Mouse (Mus musculus) natural killer cell, adult 2 months (primary cell): ENCODE measurements at regions not wholly inside any gene's neighbourhood (a gene's known extent, or its start where the extent isn't known, plus 50 kb on each side); places are given as distances from the start of the nearest gene placed in this dataset.

Experiments used
- DNase-seq, 2 experiments: peaks; one replicate each; pipeline ENCODE4 v3.0.0; 2022; ENCODE audit warnings: low spot score in 2 of 2

DNA sequence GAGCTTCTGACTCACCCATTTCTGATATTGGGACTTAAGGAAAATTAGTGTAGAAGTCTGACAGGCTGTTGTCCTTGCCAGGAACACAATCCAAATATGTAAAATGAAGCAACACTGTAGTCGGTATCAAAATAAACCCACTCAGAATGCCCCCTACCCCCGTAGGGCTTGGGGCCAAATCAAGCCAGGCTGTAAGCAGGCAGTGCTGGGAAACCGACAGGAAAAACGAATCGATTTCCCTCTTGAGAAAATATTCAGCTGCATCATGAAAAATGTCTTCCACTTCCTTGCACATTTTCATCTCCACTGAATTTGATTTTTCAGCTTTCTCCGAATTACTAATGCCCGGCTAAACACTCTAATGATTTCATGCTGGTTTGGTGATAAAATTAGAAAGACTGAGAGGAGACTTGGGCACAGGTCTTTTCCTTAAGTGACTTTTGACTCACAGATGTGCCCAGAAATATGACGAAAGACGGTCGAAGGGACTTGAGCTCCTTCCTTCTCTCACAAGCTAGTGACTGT is 485.7 kb downstream of the Fat4 start:
- DNase-seq, result no peak

DNA sequence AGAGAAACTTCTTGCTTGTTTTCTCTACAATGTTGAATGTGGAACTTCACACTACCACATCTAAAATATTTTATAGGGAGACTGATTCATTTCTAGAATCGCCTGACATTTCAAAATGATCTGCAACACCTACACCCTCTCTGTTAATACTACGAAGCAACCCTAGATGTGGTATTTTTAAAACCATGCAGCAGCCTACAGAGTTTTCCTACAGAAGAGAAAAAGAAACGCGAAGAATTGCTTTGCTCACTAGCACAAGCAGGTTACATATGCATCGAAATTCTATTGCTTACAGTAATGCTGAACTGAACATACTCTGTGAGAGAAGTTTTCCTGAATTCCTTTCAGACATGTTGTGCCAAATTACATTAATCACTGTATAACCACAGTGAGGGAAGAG is 488.7 kb downstream of the Fat4 start:
- no peak for DNase-seq

DNA sequence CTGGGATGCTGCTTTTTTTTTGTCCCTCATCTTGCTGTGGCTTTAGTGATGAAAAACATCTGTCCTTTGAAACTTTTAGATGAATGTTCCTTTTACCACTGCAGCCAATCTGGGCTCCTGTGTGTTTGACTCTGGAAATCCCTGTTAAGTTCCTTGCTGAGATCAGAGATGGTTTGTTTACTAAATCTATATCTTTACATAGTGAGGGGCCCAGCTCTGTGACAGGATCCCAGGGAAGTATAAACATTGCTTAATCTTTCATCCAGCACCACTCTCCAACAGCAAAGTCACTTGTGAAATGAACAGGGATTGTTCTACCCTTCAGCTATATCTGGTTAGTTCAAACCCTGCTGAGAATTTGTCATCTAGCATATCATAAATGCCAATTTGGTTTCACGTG is 501.8 kb downstream of the Fat4 start:
- DNase-seq, result no peak

DNA sequence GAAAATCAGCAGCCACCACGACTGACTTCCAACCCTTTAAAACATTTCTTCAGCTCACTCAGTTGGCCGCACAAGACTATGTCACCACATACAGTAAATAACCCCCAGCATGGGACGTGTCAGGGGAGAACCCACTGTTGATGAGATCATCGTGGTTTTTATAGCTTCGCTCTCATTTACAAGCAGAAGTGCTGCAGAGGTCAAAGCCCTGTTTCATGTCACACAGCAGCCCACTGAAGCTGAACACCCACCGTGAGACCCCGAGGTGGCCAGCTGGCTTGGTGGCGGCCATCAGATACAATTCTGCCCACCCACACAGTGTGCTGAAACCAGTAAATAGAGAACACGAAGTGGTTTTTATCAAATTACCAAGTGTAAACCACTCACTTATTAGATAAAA is 503.7 kb downstream of the Fat4 start:
- no peak for DNase-seq

DNA sequence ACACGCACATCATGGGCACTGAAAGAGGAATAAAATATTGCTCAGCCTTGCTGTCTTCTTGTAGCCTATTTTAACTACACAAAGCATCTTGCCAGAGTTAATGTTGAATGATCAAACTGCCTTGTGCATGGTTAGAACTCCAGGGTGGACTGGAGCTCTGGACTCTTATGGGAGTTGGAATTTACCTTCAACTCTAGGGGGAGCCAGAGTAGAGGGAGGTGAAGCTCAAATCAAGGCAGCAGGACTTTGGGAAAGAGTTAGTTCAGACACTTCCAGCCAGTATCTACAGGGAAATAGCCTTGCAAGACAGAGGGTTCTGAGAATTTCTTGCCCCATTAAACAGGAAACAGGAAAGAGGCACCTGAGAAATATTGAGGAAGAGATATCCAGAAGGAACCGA is 505.3 kb downstream of the Fat4 start:
- no peak for DNase-seq

DNA sequence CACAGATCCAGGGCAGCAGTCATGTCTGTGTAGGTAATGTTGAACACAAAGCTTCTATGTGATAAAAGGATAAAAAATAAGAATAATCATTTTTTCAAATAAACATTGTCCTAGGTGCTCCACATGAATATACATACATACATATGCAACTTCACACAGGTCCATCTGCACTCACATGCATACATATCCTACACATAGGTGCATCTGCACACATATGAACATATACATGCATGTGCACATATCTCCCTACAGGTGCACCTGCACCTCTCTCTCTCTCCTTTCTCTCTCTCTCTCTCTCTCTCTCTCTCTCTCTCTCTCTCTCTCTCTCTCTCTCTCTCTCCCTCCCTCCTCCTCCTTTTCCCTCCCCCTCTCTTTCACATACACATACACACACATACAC is 509.9 kb downstream of the Fat4 start:
- DNase-seq, result no peak

DNA sequence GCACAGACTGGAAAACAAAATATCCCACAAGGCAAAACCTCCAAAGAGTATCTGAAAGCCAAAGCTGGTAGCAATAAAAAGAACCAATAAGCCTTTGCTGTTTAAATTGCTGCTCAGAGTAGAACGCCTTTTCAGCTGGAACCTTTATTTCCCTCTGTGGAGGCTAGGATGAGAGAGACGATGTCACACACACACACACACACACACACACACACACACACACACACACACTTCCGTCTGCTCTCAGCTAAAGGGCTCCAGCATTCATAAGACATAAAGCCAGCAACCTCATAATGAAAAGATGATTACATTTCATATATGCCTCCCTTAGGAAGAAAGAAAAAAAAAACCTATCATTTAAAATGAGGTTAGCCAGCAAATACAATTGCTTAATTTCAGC is 510.5 kb downstream of the Fat4 start:
- DNase-seq, result no peak

DNA sequence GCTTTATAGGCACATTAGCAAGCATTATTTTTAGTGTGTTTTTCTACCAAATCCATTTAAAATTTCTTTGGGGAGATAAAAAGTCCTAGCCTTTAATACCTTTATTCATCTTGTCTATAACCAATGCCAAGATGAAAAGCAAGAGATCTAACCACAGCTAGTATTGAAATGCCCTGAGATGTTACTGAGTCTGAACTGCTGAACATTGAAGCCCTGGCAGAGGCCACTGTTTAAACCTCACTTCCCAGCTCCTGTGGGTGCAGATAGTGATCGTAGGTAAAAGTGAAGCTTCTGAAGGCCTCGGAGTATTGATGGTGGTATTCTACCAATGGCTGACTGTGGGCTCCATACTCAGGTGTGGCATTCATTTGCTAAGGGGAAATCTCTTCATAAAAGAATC is 510.9 kb downstream of the Fat4 start:
- DNase-seq, result no peak

DNA sequence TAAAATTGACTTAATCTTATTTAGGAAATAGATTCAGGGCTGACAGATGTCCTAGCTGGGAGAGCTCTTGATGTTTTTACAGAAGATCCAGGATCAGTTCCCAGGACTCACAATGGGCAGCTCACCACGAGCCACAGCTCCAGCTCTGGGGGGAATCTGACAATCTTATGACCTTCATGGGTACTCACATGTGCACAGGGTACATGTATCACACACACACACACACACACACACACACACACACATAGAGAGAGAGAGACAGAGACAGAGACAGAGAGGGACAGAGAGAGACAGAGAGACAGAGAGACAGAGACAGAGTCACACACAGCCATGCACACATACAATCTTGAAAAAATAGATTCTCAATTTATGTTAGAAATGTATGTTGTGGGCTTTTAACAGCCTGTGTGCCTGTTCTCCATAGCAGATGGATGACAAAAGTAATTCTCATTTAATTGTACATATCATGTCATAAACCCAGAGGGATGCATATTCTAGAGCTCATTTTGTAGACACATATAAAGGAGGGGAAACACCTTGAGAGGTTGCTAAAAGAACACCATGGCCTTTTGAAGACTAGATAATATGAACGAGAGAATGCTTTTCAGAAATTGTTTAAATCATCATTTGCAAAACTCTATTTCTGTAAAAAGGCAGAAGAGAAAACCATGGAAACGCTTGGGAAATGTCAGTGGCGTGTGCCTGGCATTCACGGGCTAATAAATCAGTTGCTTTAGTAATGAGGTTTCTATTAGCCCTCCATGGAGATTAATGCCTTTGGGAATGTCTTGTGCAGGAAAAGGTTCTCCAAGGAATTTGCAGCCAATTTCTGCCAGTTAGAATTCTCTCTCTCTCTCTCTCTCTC is 538.3 kb downstream of the Fat4 start:
- DNase-seq, result no peak

DNA sequence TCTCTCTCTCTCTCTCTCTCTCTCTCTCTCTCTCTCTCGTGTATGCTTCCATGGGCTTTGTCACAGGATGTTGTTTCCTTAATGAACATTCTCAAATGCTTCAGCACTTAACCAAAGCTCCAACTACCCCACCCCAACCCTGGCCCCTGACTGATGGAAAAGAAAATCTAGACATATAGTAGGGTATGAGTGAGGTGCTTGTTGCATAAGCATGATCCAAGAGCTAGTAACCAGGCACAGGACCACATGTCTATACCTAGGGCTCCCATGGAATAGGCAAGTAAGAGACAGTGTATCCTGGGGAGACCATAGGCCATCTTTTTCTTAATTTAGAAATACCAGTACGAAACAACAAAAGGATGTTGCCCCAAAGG is 538.9 kb downstream of the Fat4 start:
- no peak for DNase-seq

DNA sequence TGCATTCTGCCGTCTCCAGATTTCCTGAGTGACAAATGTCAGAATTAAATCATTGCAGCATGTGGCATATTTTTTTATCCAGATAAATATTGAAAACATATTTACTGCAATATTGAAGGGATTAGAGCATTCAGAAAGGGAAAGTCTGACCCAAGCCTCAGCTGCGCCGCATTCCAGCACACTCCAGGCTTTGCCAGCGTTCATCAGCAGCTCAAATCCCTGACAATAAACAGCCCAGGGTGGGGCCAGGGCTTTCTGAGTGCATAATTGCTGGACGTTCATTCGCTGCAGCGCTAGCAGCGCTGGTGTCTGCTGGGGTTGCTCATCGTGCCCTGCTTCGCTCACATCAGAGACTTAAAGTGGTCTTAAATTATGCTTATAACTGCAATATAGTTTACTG is 556.6 kb downstream of the Fat4 start:
- DNase-seq, result no peak

DNA sequence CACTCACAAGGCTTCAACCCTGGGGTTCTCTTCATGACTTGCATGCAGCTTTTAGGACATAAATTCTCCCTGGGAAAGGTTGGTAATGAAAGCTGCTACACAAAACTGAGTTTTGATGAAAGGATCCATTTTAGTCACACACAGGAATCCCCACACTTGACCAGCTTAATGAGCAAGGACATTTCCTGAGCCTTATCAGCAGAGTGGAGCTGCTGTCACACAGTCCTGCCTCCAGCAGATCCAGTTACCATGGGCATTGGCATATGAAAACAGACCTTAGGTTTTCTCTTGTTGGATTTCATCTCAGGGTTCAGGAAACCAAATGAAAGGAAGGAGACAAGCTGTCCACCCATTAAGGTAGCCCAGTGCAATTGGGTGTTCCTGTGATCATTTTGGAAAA is 568.9 kb downstream of the Fat4 start:
- DNase-seq, result no peak

DNA sequence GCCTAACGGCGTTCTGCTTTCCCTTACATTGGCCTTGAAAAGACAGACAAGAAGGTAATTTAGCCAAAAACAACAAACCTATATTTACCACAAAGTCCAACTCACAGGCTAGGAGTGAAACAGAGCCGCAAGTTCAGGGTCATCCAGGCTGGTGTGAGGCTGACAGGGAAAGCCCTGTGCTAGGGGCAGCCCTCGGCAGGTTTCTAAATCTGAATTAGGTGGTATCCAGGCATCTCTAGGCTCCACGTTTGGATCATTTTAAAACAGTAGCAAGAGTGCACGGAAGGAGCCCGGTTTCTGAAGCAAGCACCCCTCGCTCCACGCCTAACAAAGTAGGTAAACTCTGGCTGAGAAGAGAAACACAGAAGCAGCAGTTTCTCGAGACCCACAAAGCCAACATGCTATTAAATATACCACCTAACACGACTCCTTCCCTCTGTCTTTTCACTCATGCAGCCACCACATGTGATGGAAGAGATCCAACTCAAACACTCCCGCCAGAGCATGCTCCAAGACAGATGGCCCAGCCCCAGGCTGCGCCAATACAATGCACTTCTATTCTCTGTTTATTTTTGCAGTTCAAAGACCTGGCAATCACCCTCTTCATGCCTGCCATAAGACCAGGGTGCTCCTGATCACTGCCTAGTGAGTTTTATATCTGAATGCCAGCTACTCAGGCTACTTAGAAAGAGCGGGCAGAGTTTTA is 573.6 kb downstream of the Fat4 start:
- DNase-seq, result no peak

DNA sequence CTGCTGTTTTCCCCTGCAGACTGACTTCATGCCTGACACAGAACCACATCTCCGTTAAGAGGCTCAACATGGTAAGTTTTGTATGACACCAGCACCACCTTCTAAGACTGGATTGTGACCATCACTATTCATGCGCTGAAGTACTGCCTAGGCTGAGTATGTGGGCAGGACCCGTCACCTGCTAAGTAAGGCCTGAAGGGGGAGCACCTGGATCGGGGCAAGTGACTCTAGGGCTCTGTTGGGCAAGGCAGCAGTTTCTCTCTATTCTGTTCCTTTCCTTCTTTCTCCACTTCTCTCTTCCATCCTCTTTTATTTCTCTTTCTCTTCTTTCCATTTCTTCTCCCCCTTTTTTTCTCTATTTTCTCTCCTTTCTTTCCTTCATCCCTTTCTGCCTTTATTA is 574.8 kb downstream of the Fat4 start:
- DNase-seq, result no peak

DNA sequence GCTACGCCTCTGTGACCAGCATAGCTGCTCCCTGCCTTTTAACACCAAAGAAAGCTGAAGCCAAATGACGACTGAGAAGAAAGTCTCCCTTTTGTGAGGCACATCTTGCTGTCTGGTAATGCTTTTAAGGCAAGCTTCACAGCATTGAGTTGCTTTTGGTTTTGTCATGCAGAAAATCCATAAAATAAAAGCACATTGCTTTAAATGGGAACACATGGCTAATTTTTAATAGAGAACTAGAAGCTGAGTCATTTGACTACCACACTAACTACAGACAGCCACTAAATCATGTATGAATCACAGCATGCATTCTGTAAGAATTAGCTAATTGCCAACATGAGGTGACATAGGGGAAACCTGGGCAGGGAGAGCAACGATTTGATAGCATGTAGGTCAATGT is 579.1 kb downstream of the Fat4 start:
- no peak for DNase-seq

DNA sequence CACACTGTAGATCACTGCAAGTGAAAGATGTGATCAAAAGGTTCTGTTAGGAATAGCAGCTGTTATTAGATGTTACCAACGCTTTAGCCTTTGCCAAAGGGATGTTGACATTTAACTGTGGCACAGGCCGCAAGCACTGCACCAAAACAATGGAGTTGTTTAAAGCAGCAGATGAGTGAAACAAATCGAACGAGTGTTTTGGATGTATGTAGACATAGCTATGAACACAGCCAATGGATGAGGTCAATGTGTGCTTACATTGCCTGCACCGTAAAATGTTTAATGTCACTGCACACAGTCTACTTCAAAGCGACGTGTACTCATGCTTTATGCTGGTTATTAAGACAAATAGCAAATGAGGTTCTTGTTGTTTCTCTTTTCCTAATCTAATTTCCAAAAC is 602.7 kb downstream of the Fat4 start:
- DNase-seq, result no peak

DNA sequence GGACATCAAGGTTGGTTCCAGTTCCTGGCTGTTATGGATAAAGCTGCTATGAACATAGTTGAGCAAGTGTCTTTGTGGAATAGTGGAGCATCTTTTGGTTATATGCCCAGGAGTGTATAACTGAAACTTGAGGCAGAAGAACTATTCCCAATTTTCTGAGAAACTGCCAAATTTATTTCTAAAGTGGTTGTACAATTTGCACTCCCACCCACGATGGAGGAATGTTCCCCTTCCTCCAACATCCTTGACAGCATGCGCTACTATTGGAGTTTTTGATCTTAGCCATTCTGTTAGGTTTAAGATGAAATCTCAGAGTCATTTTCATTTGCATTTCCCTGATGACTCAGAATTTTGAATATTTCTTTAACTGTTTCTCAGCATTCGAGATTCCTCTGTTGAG is 607.6 kb downstream of the Fat4 start:
- no peak for DNase-seq

DNA sequence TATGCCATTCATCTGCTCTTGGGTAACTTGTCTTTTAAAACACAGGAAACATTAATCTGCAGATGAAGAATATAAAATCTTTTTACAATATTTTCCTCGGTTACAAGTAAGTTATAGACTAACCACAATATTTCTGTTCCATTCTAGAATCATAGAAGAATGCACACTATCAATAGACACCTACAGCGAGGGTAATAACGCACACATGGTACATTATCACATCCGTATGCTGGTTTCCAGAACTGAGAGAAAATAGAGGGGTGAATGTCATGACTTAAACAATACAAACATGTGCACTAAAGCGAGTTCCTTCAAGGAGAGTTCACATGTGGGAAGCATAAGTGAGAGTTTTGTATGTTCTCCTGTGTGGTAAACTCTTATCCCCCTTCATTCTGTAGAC is 641.3 kb downstream of the Fat4 start:
- DNase-seq, result no peak

DNA sequence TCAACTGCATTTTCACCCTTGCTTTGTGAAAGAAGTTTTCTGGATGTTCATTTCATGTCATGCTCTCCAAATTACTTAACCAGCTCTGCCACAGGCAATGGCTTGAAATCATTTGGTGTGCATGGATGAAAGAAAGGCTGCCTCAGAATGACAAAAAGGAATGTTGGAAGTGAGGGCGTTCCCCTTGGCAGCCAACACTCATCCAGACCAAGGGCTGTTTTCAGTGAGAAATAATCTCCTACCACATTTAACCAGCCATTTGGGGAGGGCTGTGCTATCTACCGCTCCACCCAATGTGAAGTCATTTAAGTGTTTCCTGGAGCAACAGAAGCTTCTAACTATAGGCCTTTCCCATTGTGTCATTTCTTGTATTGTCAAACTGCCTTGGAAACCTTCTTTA is 650.8 kb downstream of the Fat4 start:
- DNase-seq, result no peak

DNA sequence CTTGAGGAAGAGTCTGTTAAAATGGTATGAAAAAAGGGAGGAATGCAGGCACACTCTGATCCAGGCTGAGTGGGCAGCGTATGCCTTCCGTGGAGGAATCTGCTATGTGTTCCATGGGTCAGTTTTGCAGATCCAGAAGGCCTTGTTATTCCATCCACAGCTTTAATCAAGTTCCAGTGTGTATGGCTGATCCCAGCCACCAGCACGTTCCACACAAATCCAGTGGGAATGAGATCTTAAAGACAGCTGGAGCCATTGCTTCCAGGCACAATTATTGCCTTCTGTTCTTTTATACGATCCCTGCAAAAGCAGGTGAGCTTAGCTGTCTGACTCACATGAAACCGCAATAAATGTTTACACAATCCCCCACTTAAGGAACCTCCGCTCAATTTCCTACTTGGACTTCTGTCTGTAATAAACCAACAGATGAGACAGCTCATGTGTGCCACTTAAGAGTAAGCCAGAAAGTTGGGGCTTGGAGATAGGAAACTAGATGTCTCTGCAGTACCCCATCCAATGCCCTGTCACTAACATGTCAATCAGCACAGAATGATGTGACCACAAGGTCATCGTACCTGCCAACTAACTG is 653.9 kb downstream of the Fat4 start:
- no peak for DNase-seq

DNA sequence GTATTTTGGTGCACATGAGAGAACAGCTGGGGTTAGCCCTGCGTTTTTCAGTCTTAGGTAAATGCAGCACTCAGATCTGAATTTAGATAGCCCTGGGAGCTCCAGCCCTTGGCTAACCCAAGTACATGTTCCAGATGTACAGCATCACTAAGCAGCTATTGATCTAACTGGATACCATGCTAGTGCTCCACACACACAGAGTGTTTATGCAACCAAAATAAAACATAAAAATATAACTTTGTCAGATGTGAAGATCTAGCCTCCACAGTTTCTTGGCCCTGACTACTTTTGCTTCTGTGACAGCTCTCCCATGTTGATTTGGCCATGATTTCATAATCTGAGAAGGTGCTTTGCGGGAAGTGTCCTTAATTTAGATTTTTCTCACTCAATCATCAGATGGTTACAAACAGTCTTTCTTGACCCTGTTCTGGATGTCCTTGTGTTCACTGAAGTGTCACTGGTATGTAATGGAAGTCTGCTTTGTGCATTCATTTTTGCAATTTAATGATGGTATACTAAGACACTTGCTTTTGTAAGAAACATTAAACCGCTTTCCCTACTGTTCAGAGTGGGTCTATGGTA is 672.8 kb downstream of the Fat4 start:
- DNase-seq, result no peak

DNA sequence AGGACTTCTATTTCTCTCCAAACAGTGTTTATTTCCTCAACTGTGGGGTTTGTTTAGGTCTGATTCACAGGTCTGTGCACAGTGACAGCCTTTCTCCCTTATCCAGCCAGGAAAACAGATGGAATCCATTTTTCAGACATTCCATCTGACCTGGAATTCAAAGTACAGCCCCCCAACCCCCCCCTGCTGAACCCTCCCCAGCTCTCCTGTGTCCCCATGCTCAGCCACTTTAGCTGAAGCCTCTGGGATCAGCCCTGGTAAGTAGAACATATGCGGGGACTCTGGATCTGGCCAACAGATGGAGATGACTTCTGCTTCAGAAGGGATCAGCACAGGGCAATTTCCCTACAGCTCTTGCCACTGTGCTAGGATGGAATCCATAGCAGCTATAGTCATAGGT is 674.2 kb downstream of the Fat4 start:
- no peak for DNase-seq
